ENCODE assay signal across 14 mouse cellular contexts in genomic region chr6:54279391-54279790, GRCm38 (mm10). TPM values are rescaled to one million over a fixed set of nuclear protein-coding genes. Genes with fewer than 3 reads are reported as not detected.
DNase-seq lines count a peak whose midpoint lies in the region; ATAC-seq lines count a peak whose summit lies in the region.
"Had no signal": no experiment of that assay in that cellular context is flagged by ENCODE, and none has a peak within 500 bp of the region (broad histone marks: within the 10 kb centered on the region; RNA-seq: fewer than 3 reads in every experiment).

No protein-coding gene starts in this region.

- H3K27me3 ChIP-seq in lung, embryonic 15.5 days, result no peaks in the 10 kb centered on the region
- no peaks in the 10 kb centered on the region for H3K27me3 ChIP-seq in heart, embryonic 11.5 days (ENCODE audit: control insufficient read depth, insufficient read depth, low read length)
- H3K27me3 ChIP-seq in limb, embryonic 13.5 days, result no peaks in the 10 kb centered on the region
- H3K27me3 ChIP-seq: hindbrain, embryonic 15.5 days had no signal

- intact Hi-C loops in heart, postnatal 25 days (cut with DNase I), result no loop called here
- intact Hi-C loops in gastrocnemius, postnatal 36 days (cut with DNase I), result no loop called here

- no peaks in the 10 kb centered on the region for H3K9me3 ChIP-seq in lung, embryonic 15.5 days
- H3K9me3 ChIP-seq in heart, embryonic 11.5 days (replicated peaks; ENCODE audit: control insufficient read depth, low read length), result no peaks in the 10 kb centered on the region
- H3K9me3 ChIP-seq in limb, embryonic 13.5 days, result no peaks in the 10 kb centered on the region
- H3K9me3 ChIP-seq: hindbrain, embryonic 15.5 days had no signal

- no peaks in the 10 kb centered on the region for H3K36me3 ChIP-seq in lung, embryonic 15.5 days
- H3K36me3 ChIP-seq in heart, embryonic 11.5 days (ENCODE audit: control insufficient read depth, insufficient read depth, low read length), result no peaks in the 10 kb centered on the region
- H3K36me3 ChIP-seq in limb, embryonic 13.5 days, result no peaks in the 10 kb centered on the region
- H3K36me3 ChIP-seq: hindbrain, embryonic 15.5 days had no signal

- H3K4me3 ChIP-seq in lung, embryonic 15.5 days, result no peak overlapping the region
- no peak overlapping the region for H3K4me3 ChIP-seq in heart, embryonic 11.5 days (ENCODE audit: low read depth, low read length)
- H3K4me3 ChIP-seq in limb, embryonic 13.5 days, result no peak overlapping the region
- H3K4me3 ChIP-seq: hindbrain, embryonic 15.5 days had no signal

- 0 out of 2 replicates have a peak, but pooled peaks have one; percentile 9 for ATAC-seq in lung, embryonic 15.5 days (ENCODE audit: borderline replicate concordance, extremely low read depth, low FRiP score, low TSS enrichment)
- ATAC-seq in heart, embryonic 11.5 days (replicated peaks; ENCODE audit: insufficient number of reproducible peaks, low FRiP score, low TSS enrichment), result no peak
- ATAC-seq in limb, embryonic 13.5 days (ENCODE audit: low FRiP score, low read depth), result no peak

- no peak overlapping the region for H3K9ac ChIP-seq in lung, embryonic 15.5 days
- H3K9ac ChIP-seq in heart, embryonic 11.5 days (ENCODE audit: low read depth, low read length), result no peak overlapping the region
- H3K9ac ChIP-seq in limb, embryonic 13.5 days, result no peak overlapping the region
- H3K9ac ChIP-seq: hindbrain, embryonic 15.5 days had no signal

- no peak overlapping the region for H3K4me2 ChIP-seq in lung, embryonic 15.5 days
- H3K4me2 ChIP-seq in heart, embryonic 11.5 days, result no peak overlapping the region
- H3K4me2 ChIP-seq in limb, embryonic 13.5 days (replicated peaks), result no peak overlapping the region
- H3K4me2 ChIP-seq: hindbrain, embryonic 15.5 days had no signal

- peak; percentile 68 to 72 for DNase-seq in heart, adult 18-20 months
- DNase-seq in heart, postnatal 25 days (ENCODE audit: low spot score), result no peak
- DNase-seq in lung, postnatal 25 days (ENCODE audit: low spot score), result no peak
- DNase-seq in adipocyte (ENCODE audit: low spot score), result no peak
- no peak for DNase-seq in gastrocnemius, postnatal 36 days
- DNase-seq: adrenal gland, postnatal 10 days; cerebellum, adult 8-10 months; right cerebral cortex, postnatal 25 days; thymus, adult 18-20 months had no signal

- WGBS in lung, embryonic 15.5 days, result 14% methylated on average over 11 of the region's 11 CpGs
- WGBS in heart, embryonic 11.5 days (ENCODE audit: insufficient replicate concordance), result 35% methylated on average over 11 of the region's 11 CpGs
- WGBS in limb, embryonic 13.5 days, result 61% methylated on average over 11 of the region's 11 CpGs

- peaks cover 29% of the 10 kb centered on the region for H3K4me1 ChIP-seq in lung, embryonic 15.5 days
- peaks cover 10% of the 10 kb centered on the region for H3K4me1 ChIP-seq in heart, embryonic 11.5 days (ENCODE audit: control insufficient read depth, insufficient read depth, low read length)
- H3K4me1 ChIP-seq in limb, embryonic 13.5 days, result peaks cover 33% of the 10 kb centered on the region

- peak overlapping the region; percentile 63 for H3K27ac ChIP-seq in lung, embryonic 15.5 days
- peak overlapping the region; percentile 23; the same call in 1 of the 2 replicates for H3K27ac ChIP-seq in heart, embryonic 11.5 days (ENCODE audit: low read depth, low read length)
- 0 out of 2 replicates have a peak overlapping the region, but pooled peaks have one; percentile 10 for H3K27ac ChIP-seq in limb, embryonic 13.5 days
- H3K27ac ChIP-seq: hindbrain, embryonic 15.5 days; macrophage had no signal

RNA-seq across cellular contexts. Expression of gene Prr15, which starts 46.2 kb away (rescaled TPM):
- 1 to 10 TPM; 1.8 TPM for total RNA-seq in heart, adult 18-20 months (2021)
- 1 to 10 TPM; 2.2 to 3.1 TPM for total RNA-seq in heart, postnatal 25 days (2021)
- 3.7 and 3.9 TPM in 2 replicates for polyA plus RNA-seq in lung, embryonic 15.5 days (2015; fragmentation: Nextera tagmentation; extraction: Ambion mirVana)
- polyA plus RNA-seq in heart, embryonic 11.5 days (2014; fragmentation: Nextera tagmentation; extraction: Ambion mirVana), result 9.3 and 9.8 TPM in 2 replicates
- polyA plus RNA-seq in limb, embryonic 13.5 days (2015; fragmentation: Nextera tagmentation; extraction: Ambion mirVana), result 0.57 and 0.86 TPM in 2 replicates
- under 1 TPM; 0.61 to 0.64 TPM for total RNA-seq in gastrocnemius, postnatal 36 days (2021)

Comparison
In these comparisons a context has a peak if more than half of its experiments do, and no peak if none do; other contexts are left out.
1. DNase-seq: peak in heart, adult 18-20 months (2 of 2); none in heart, postnatal 25 days (single experiment), lung, postnatal 25 days (single experiment), adipocyte (single experiment) and gastrocnemius, postnatal 36 days (0 of 2).
2. H3K27ac ChIP-seq: peak in every context shown above with its lines; median percentile 63 in lung, embryonic 15.5 days; 23 in heart, embryonic 11.5 days; 10 in limb, embryonic 13.5 days.